Mouse (Mus musculus) lung, adult 2 months (tissue): ENCODE results near the gene Hip1.

Experiments
- CTCF ChIP-seq: fragments of 200-500 bp; IDR thresholded peaks from 2 replicates; pipeline ENCODE4 v1.5.1; 2011; ENCODE audit warnings: mild to moderate bottlenecking, low read length, control low read depth; ENCODE audit not compliant: insufficient read depth
- POLR2A ChIP-seq: fragments of 200-500 bp; IDR thresholded peaks from 2 replicates; pipeline ENCODE4 v1.6.1; 2011; ENCODE audit warnings: low read depth, mild to moderate bottlenecking, control low read depth, low read length, borderline replicate concordance; ENCODE audit errors: extremely low read depth

GRCm38 (mm10) chr5:135362572-135362971 lies 182.3 kb downstream of the Hip1 start:
- no peak for TF ChIP-seq CTCF
- no peak for TF ChIP-seq POLR2A
